Mouse (Mus musculus) liver, embryonic 12.5 days (tissue): ENCODE measurements around the gene Hvcn1. TPM values are rescaled to one million over a fixed set of nuclear protein-coding genes. Genes with fewer than 3 reads are reported as not detected.

Source experiments
- ATAC-seq: fragments of 200-750 bp; cut with Nextera tagmentation; 2 replicates; pipeline ENCODE4 v1.8.0; 2017; ENCODE audit warnings: moderate number of reproducible peaks, mild to moderate bottlenecking, moderate library complexity
- H3K27ac ChIP-seq: fragments of 300-500 bp; sonication (generic); 2 replicates; pipeline ENCODE4 v1.5.1; 2016; ENCODE audit warnings: mild to moderate bottlenecking
- H3K27me3 ChIP-seq: fragments of 300-500 bp; sonication (generic); replicated peaks from 2 replicates; pipeline ENCODE4 v1.6.1; 2016; ENCODE audit warnings: mild to moderate bottlenecking, moderate library complexity
- H3K36me3 ChIP-seq: fragments of 300-500 bp; sonication (generic); 2 replicates; pipeline ENCODE4 v1.6.1; 2016; ENCODE audit warnings: mild to moderate bottlenecking, moderate library complexity
- H3K4me1 ChIP-seq: fragments of 300-500 bp; sonication (generic); 2 replicates; pipeline ENCODE4 v1.6.1; 2016
- H3K4me2 ChIP-seq: fragments of 300-500 bp; sonication (generic); 2 replicates; pipeline ENCODE4 v1.6.1; 2016; ENCODE audit warnings: mild to moderate bottlenecking, moderate library complexity
- H3K4me3 ChIP-seq: fragments of 300-500 bp; sonication (generic); 2 replicates; pipeline ENCODE4 v1.5.1; 2016; ENCODE audit warnings: mild to moderate bottlenecking, moderate library complexity
- H3K9ac ChIP-seq: fragments of 300-500 bp; sonication (generic); 2 replicates; pipeline ENCODE4 v1.6.1; 2016; ENCODE audit warnings: mild to moderate bottlenecking, moderate library complexity
- H3K9me3 ChIP-seq: fragments of 300-500 bp; sonication (generic); replicated peaks from 2 replicates; pipeline ENCODE4 v1.6.1; 2016; ENCODE audit warnings: mild to moderate bottlenecking, moderate library complexity
- WGBS: fragments of 180-500 bp; shearing (Covaris S2); methylation state at CpG from one replicate; pipeline ENCODE4 v1.1.7; 2016; ENCODE audit not compliant: insufficient replicate concordance; 5-methylcytosine and 5-hydroxymethylcytosine counted together
- polyA plus RNA-seq: library from polyadenylated mRNA; unstranded; fragments of >200 nt; fragmentation: Nextera tagmentation; extraction: Ambion mirVana; gene quantifications from 2 replicates; pipeline ENCODE4 v1.2.1, GENCODE M21; 2016

Gene Hvcn1
- polyA plus RNA-seq, 1 experiment from 2014 or later = 2.1 TPM

- Histone ChIP-seq H3K27me3 (peaks cover 22% of the 10 kb centered on the region), H3K9me3 (no peaks in the 10 kb centered on the region), H3K9ac (no peak overlapping the region), H3K4me1 (peaks cover 33% of the 10 kb centered on the region), H3K4me3 (no peak overlapping the region), H3K4me2 (peak overlapping the region; percentile 15; the same call in 1 of the 2 replicates), H3K36me3 (no peaks in the 10 kb centered on the region), H3K27ac (no peak overlapping the region)
- ATAC-seq = no peak
- 44% methylated on average over 6 of the region's 6 CpGs for WGBS
Measured at GRCm38 (mm10) chr5:122280422-122280826, 73.8 kb downstream of the Hvcn1 start.

GRCm38 (mm10) chr5:122280827-122281462 is 74.3 kb downstream of the Hvcn1 start:
- no peak for ATAC-seq
- peaks cover 22% of the 10 kb centered on the region for H3K27me3 ChIP-seq
- no peak overlapping the region for H3K4me3 ChIP-seq
- H3K36me3 ChIP-seq = no peaks in the 10 kb centered on the region
- H3K9me3 ChIP-seq = no peaks in the 10 kb centered on the region
- H3K9ac ChIP-seq = no peak overlapping the region
- WGBS = 34% methylated on average over 19 of the region's 19 CpGs
- H3K4me1 ChIP-seq = peaks cover 38% of the 10 kb centered on the region
- no peak overlapping the region for H3K27ac ChIP-seq
- H3K4me2 ChIP-seq = peak overlapping the region; percentile 15; the same call in 1 of the 2 replicates

- no peak for ATAC-seq
- H3K27ac ChIP-seq = peak overlapping the region; percentile 28; the same call in 1 of the 2 replicates
- H3K4me1 ChIP-seq = peaks cover 60% of the 10 kb centered on the region
Measured at GRCm38 (mm10) chr5:122283828-122284182, 77.2 kb downstream of the Hvcn1 start.

GRCm38 (mm10) chr5:122284183-122285028 is 77.8 kb downstream of the Hvcn1 start, which contains the start of gene Pptc7:
TSS of gene Pptc7 (plus strand) at chr5:122284365.
- peak; percentile 92 for ATAC-seq
- Histone ChIP-seq H3K36me3 (peaks cover 20% of the 10 kb centered on the region), H3K9me3 (no peaks in the 10 kb centered on the region), H3K4me3 (peak within 1 kb of the TSS; percentile 84), H3K27ac (peak within 1 kb of the TSS; percentile 68), H3K27me3 (peaks cover 19% of the 10 kb centered on the region), H3K4me2 (peak within 1 kb of the TSS; percentile 100), H3K9ac (peak within 1 kb of the TSS; percentile 94), H3K4me1 (peaks cover 66% of the 10 kb centered on the region)
- WGBS = under 1% methylated on average over 87 of the region's 114 CpGs

More at GRCm38 (mm10) chr5:122283828-122284182, 77.2 kb downstream of the Hvcn1 start:
- H3K9ac ChIP-seq = no peak overlapping the region
- H3K27me3 ChIP-seq = peaks cover 19% of the 10 kb centered on the region
- peaks cover 14% of the 10 kb centered on the region for H3K36me3 ChIP-seq
- no peaks in the 10 kb centered on the region for H3K9me3 ChIP-seq
- peak overlapping the region; percentile 100 for H3K4me2 ChIP-seq
- peak overlapping the region; percentile 84 for H3K4me3 ChIP-seq
- 14% methylated on average over 2 of the region's 2 CpGs for WGBS

- 0 out of 2 replicates have a peak, but pooled peaks have one; percentile 35 for ATAC-seq
- Histone ChIP-seq H3K9ac (peak overlapping the region; percentile 94), H3K27ac (peak overlapping the region; percentile 68), H3K27me3 (peaks cover 11% of the 10 kb centered on the region), H3K4me2 (peak overlapping the region; percentile 100), H3K4me1 (peaks cover 63% of the 10 kb centered on the region), H3K36me3 (peaks cover 28% of the 10 kb centered on the region), H3K4me3 (peak overlapping the region; percentile 84), H3K9me3 (no peaks in the 10 kb centered on the region)
- WGBS = under 1% methylated on average over 34 of the region's 34 CpGs
Measured at GRCm38 (mm10) chr5:122285029-122285766, 78.6 kb downstream of the Hvcn1 start.

- Histone ChIP-seq H3K27ac (no peak overlapping the region), H3K9me3 (no peaks in the 10 kb centered on the region), H3K9ac (peak overlapping the region; percentile 94), H3K27me3 (peaks cover 5% of the 10 kb centered on the region), H3K4me1 (peaks cover 63% of the 10 kb centered on the region), H3K4me3 (peak overlapping the region; percentile 84), H3K36me3 (peaks cover 28% of the 10 kb centered on the region), H3K4me2 (peak overlapping the region; percentile 100)
- 45% methylated on average over 7 of the region's 7 CpGs for WGBS
- ATAC-seq = no peak
Measured at GRCm38 (mm10) chr5:122285767-122286150, 79.2 kb downstream of the Hvcn1 start.

GRCm38 (mm10) chr5:122286191-122286590 is 79.6 kb downstream of the Hvcn1 start:
- peak overlapping the region; percentile 84 for H3K4me3 ChIP-seq
- H3K36me3 ChIP-seq = peaks cover 28% of the 10 kb centered on the region
- 75% methylated on average over 10 of the region's 10 CpGs for WGBS
- no peaks in the 10 kb centered on the region for H3K9me3 ChIP-seq
- no peak overlapping the region for H3K27ac ChIP-seq
- peaks cover 63% of the 10 kb centered on the region for H3K4me1 ChIP-seq
- H3K27me3 ChIP-seq = peaks cover under 1% of the 10 kb centered on the region; the same call in 1 of the 2 replicates
- peak overlapping the region; percentile 100 for H3K4me2 ChIP-seq
- peak overlapping the region; percentile 94; the same call in 1 of the 2 replicates for H3K9ac ChIP-seq
- no peak for ATAC-seq

- Histone ChIP-seq H3K9ac (no peak overlapping the region), H3K4me2 (0 out of 2 replicates have a peak overlapping the region, but pooled peaks have one; percentile 7), H3K9me3 (no peaks in the 10 kb centered on the region), H3K27ac (no peak overlapping the region), H3K27me3 (no peaks in the 10 kb centered on the region), H3K36me3 (peaks cover 28% of the 10 kb centered on the region), H3K4me1 (peaks cover 70% of the 10 kb centered on the region), H3K4me3 (no peak overlapping the region)
- WGBS = 50% methylated on average over 4 of the region's 4 CpGs
- ATAC-seq = no peak
Measured at GRCm38 (mm10) chr5:122287026-122287425, 80.4 kb downstream of the Hvcn1 start.

GRCm38 (mm10) chr5:122288147-122288811 is 81.7 kb downstream of the Hvcn1 start:
- Histone ChIP-seq H3K36me3 (peaks cover 28% of the 10 kb centered on the region), H3K4me2 (no peak overlapping the region), H3K9me3 (no peaks in the 10 kb centered on the region), H3K27ac (no peak overlapping the region), H3K9ac (no peak overlapping the region), H3K27me3 (no peaks in the 10 kb centered on the region), H3K4me3 (no peak overlapping the region), H3K4me1 (peaks cover 81% of the 10 kb centered on the region)
- WGBS = 81% methylated on average over 4 of the region's 4 CpGs
- ATAC-seq = no peak

GRCm38 (mm10) chr5:122291149-122291548 is 84.5 kb downstream of the Hvcn1 start:
- Histone ChIP-seq H3K9me3 (no peaks in the 10 kb centered on the region), H3K36me3 (peaks cover 28% of the 10 kb centered on the region), H3K27ac (peak overlapping the region; percentile 75), H3K4me2 (peak overlapping the region; percentile 64), H3K4me3 (peak overlapping the region; percentile 12; the same call in 1 of the 2 replicates), H3K4me1 (peaks cover 72% of the 10 kb centered on the region), H3K27me3 (no peaks in the 10 kb centered on the region), H3K9ac (peak overlapping the region; percentile 50)
- peak; percentile 89 for ATAC-seq
- 29% methylated on average over 6 of the region's 6 CpGs for WGBS
